Mouse (Mus musculus) CH12.LX (cell line): Measurements from ENCODE around the gene Med1. TPM values are rescaled to one million over a fixed set of nuclear protein-coding genes. Genes with fewer than 3 reads are reported as not detected.
A peak's percentile ranks its signal among the peaks of the same experiment; 100 is the strongest.

Experiments used
- DNase-seq: peaks from one replicate; pipeline ENCODE4 v3.0.0-alpha.2; 2013; ENCODE audit errors: extremely low read depth
- H3K27ac ChIP-seq: 2 replicates; pipeline ENCODE4 v1.5.1; 2012; ENCODE audit warnings: low read depth, mild to moderate bottlenecking, control low read depth, moderate library complexity; ENCODE audit not compliant: insufficient read depth
- H3K27me3 ChIP-seq: replicated peaks from 2 replicates; pipeline ENCODE3; 2012; ENCODE audit warnings: inconsistent platforms
- H3K36me3 ChIP-seq, 2 experiments: replicated peaks in 1 of 2; 2 replicates each; pipeline versions ENCODE3 to v1.6.1; 2012; ENCODE audit warnings: inconsistent platforms in 1 of 2, low read length in 1 of 2, mild to moderate bottlenecking in 1 of 2, mixed read lengths in 1 of 2, moderate library complexity in 1 of 2; ENCODE audit not compliant: control insufficient read depth in 1 of 2, insufficient read depth in 1 of 2
- H3K4me1 ChIP-seq, 2 experiments: 2 replicates each; pipeline ENCODE4 v1.6.1; 2012; ENCODE audit warnings: inconsistent platforms in 1 of 2, moderate library complexity in 1 of 2; ENCODE audit not compliant: insufficient read depth in 2 of 2, control insufficient read depth in 1 of 2
- H3K4me2 ChIP-seq: 2 replicates; pipeline ENCODE4 v1.6.1; 2012; ENCODE audit warnings: low read depth, mild to moderate bottlenecking, control low read depth; ENCODE audit not compliant: poor library complexity, insufficient read depth, severe bottlenecking
- H3K4me3 ChIP-seq, 3 experiments: fragments of 150-350 bp in 1 of 3; sonication (generic) in 1 of 3; replicated peaks in 1 of 3; 2 replicates each; pipeline versions ENCODE3 to v1.5.1; 2011 to 2012; ENCODE audit warnings: low read depth in 2 of 3, low read length in 2 of 3, mild to moderate bottlenecking in 2 of 3, moderate library complexity in 2 of 3, control low read depth in 1 of 3, improper control_type of control experiment in 1 of 3, inconsistent platforms in 1 of 3, mixed read lengths in 1 of 3; ENCODE audit not compliant: poor library complexity in 1 of 3
- H3K79me2 ChIP-seq: replicated peaks from 2 replicates; pipeline ENCODE4 v1.6.1; 2012; ENCODE audit warnings: mild to moderate bottlenecking, moderate library complexity; ENCODE audit not compliant: control insufficient read depth, poor library complexity, insufficient read depth, severe bottlenecking; ENCODE audit errors: extremely low read depth
- H3K9ac ChIP-seq: 2 replicates; pipeline ENCODE4 v1.6.1; 2012; ENCODE audit warnings: low read depth, mild to moderate bottlenecking, control low read depth, moderate library complexity; ENCODE audit not compliant: insufficient read depth
- H3K9me3 ChIP-seq: replicated peaks from 2 replicates; pipeline ENCODE3; 2012; ENCODE audit warnings: low read length, inconsistent platforms, mixed read lengths
- BHLHE40 ChIP-seq: IDR thresholded peaks from 2 replicates; pipeline ENCODE4 v1.6.1; 2011; ENCODE audit warnings: mild to moderate bottlenecking, low read depth, low read length, improper control_type of control experiment
- CHD2 ChIP-seq: IDR thresholded peaks from 2 replicates; pipeline ENCODE4 v1.6.1; 2011; ENCODE audit warnings: low read length, improper control_type of control experiment
- CTCF ChIP-seq, 2 experiments: IDR thresholded peaks in 1 of 2; conservative IDR thresholded peaks in 1 of 2; 2 replicates each; pipeline ENCODE4 v1.5.1; 2011 to 2012; ENCODE audit warnings: low read depth in 2 of 2, low read length in 2 of 2, improper control_type of control experiment in 1 of 2, inconsistent platforms in 1 of 2, mild to moderate bottlenecking in 1 of 2, moderate library complexity in 1 of 2
- E2F4 ChIP-seq: IDR thresholded peaks from 2 replicates; pipeline ENCODE4 v1.6.1; 2011; ENCODE audit warnings: low read depth, low read length, improper control_type of control experiment; ENCODE audit not compliant: insufficient replicate concordance
- ELF1 ChIP-seq: IDR thresholded peaks from 2 replicates; pipeline ENCODE4 v1.6.1; 2014; ENCODE audit warnings: low read depth, mild to moderate bottlenecking, inconsistent platforms, low read length, improper control_type of control experiment
- ETS1 ChIP-seq: conservative IDR thresholded peaks from 2 replicates; pipeline ENCODE4 v1.6.1; 2012; ENCODE audit warnings: low read depth, mild to moderate bottlenecking, inconsistent platforms, low read length, improper control_type of control experiment, moderate library complexity
- GABPA ChIP-seq: IDR thresholded peaks from 2 replicates; pipeline ENCODE4 v1.6.1; 2012; ENCODE audit warnings: low read depth, low read length, improper control_type of control experiment, inconsistent platforms; ENCODE audit not compliant: insufficient replicate concordance
- HCFC1 ChIP-seq: IDR thresholded peaks from 2 replicates; pipeline ENCODE4 v1.6.1; 2012; ENCODE audit warnings: low read depth, mild to moderate bottlenecking, inconsistent platforms, low read length, improper control_type of control experiment
- IRF4 ChIP-seq: IDR thresholded peaks from 2 replicates; pipeline ENCODE4 v1.6.1; 2014; ENCODE audit warnings: low read depth, mild to moderate bottlenecking, inconsistent platforms, low read length, improper control_type of control experiment
- JUN ChIP-seq: IDR thresholded peaks from 2 replicates; pipeline ENCODE4 v1.6.1; 2011; ENCODE audit warnings: low read depth, mild to moderate bottlenecking, low read length, improper control_type of control experiment, moderate library complexity; ENCODE audit not compliant: insufficient read depth
- KAT2A ChIP-seq: IDR thresholded peaks from 2 replicates; pipeline ENCODE4 v1.6.1; 2012; ENCODE audit warnings: low read length, improper control_type of control experiment, inconsistent platforms; ENCODE audit not compliant: insufficient replicate concordance
- MAFK ChIP-seq: IDR thresholded peaks from 2 replicates; pipeline ENCODE4 v1.6.1; 2011; ENCODE audit warnings: low read length, improper control_type of control experiment; ENCODE audit not compliant: insufficient replicate concordance
- MAX ChIP-seq: IDR thresholded peaks from 2 replicates; pipeline ENCODE4 v1.6.1; 2011; ENCODE audit warnings: low read length, improper control_type of control experiment
- MAZ ChIP-seq: IDR thresholded peaks from 2 replicates; pipeline ENCODE4 v1.6.1; 2012; ENCODE audit warnings: low read depth, mild to moderate bottlenecking, inconsistent platforms, low read length, improper control_type of control experiment, moderate library complexity
- MEF2A ChIP-seq: IDR thresholded peaks from 2 replicates; pipeline ENCODE4 v1.6.1; 2014; ENCODE audit warnings: low read depth, mild to moderate bottlenecking, inconsistent platforms, low read length, improper control_type of control experiment, borderline replicate concordance
- MXI1 ChIP-seq: IDR thresholded peaks from 2 replicates; pipeline ENCODE4 v1.6.1; 2011; ENCODE audit warnings: mild to moderate bottlenecking, low read depth, low read length, improper control_type of control experiment
- NELFE ChIP-seq: IDR thresholded peaks from 2 replicates; pipeline ENCODE4 v1.6.1; 2011; ENCODE audit warnings: low read depth, low read length, improper control_type of control experiment
- NRF1 ChIP-seq: IDR thresholded peaks from 2 replicates; pipeline ENCODE4 v1.6.1; 2014; ENCODE audit warnings: low read depth, mild to moderate bottlenecking, inconsistent platforms, low read length, improper control_type of control experiment, moderate library complexity
- PAX5 ChIP-seq: IDR thresholded peaks from 2 replicates; pipeline ENCODE4 v1.6.1; 2012; ENCODE audit warnings: low read length, inconsistent platforms, mixed read lengths
- POLR2A ChIP-seq: IDR thresholded peaks from 2 replicates; pipeline ENCODE4 v1.6.1; 2011; ENCODE audit warnings: low read depth, mild to moderate bottlenecking, improper control_type of control experiment, low read length
- RCOR1 ChIP-seq: conservative IDR thresholded peaks from 2 replicates; pipeline ENCODE4 v1.6.1; 2012; ENCODE audit warnings: low read depth, mild to moderate bottlenecking, inconsistent platforms, low read length, improper control_type of control experiment
- SIN3A ChIP-seq: IDR thresholded peaks from 2 replicates; pipeline ENCODE4 v1.6.1; 2012; ENCODE audit warnings: low read length, improper control_type of control experiment, inconsistent platforms
- SMC3 ChIP-seq: IDR thresholded peaks from 2 replicates; pipeline ENCODE4 v1.6.1; 2011; ENCODE audit warnings: low read depth, low read length, improper control_type of control experiment
- TBP ChIP-seq: conservative IDR thresholded peaks from 2 replicates; pipeline ENCODE4 v1.6.1; 2011; ENCODE audit warnings: low read depth, low read length, improper control_type of control experiment
- TCF12 ChIP-seq: IDR thresholded peaks from 2 replicates; pipeline ENCODE4 v1.6.1; 2014; ENCODE audit warnings: low read depth, mild to moderate bottlenecking, inconsistent platforms, low read length, improper control_type of control experiment
- UBTF ChIP-seq: IDR thresholded peaks from 2 replicates; pipeline ENCODE4 v1.6.1; 2012; ENCODE audit warnings: low read depth, mild to moderate bottlenecking, inconsistent platforms, low read length, improper control_type of control experiment, moderate library complexity
- USF1 ChIP-seq: IDR thresholded peaks from 2 replicates; pipeline ENCODE4 v1.6.1; 2014; ENCODE audit warnings: low read depth, mild to moderate bottlenecking, inconsistent platforms, low read length, improper control_type of control experiment
- USF2 ChIP-seq: conservative IDR thresholded peaks from 2 replicates; pipeline ENCODE4 v1.6.1; 2011; ENCODE audit warnings: low read depth, low read length, improper control_type of control experiment
- ZC3H11A ChIP-seq: IDR thresholded peaks from 2 replicates; pipeline ENCODE4 v1.6.1; 2012; ENCODE audit warnings: low read depth, mild to moderate bottlenecking, inconsistent platforms, low read length, improper control_type of control experiment
- ZKSCAN1 ChIP-seq: IDR thresholded peaks from 2 replicates; pipeline ENCODE4 v1.6.1; 2012; ENCODE audit warnings: low read depth, inconsistent platforms, low read length, improper control_type of control experiment, borderline replicate concordance
- ZMIZ1 ChIP-seq: IDR thresholded peaks from 2 replicates; pipeline ENCODE4 v1.6.1; 2012; ENCODE audit warnings: low read depth, mild to moderate bottlenecking, inconsistent platforms, low read length, improper control_type of control experiment
- dilution Hi-C: fragments of 300-500 bp; cut with MboI; formaldehyde crosslinking; loops from 2 replicates; pipeline ENCODE4 v1.14.3; 2020; ENCODE audit warnings: low sequenced_read_pairs; ENCODE audit not compliant: extremely low pct_unique_long_range_greater_than_20kb, extremely low pct_ligation_motif_present
- in situ Hi-C: fragments of 300-500 bp; cut with MboI; formaldehyde crosslinking; loops from 3 replicates; pipeline ENCODE4 v1.14.3; 2019; ENCODE audit warnings: low sequenced_read_pairs, low pct_ligation_motif_present, low pct_unique_long_range_greater_than_20kb, mixed read lengths
- polyA plus RNA-seq: library from polyadenylated mRNA; unstranded; fragments of >175 nt; gene quantifications from 2 replicates; pipeline ENCODE4 v1.2.1, GENCODE M21; 2012; ENCODE audit warnings: low read depth; ENCODE audit not compliant: insufficient read length
- total RNA-seq, 2 experiments: library from RNA; depleted of rRNA; stranded (reverse); fragments of 300-350 nt in 1 of 2; fragments of >200 nt in 1 of 2; gene quantifications; 2 replicates each; pipeline ENCODE4 v1.2.3; 2012 to 2014

Gene Med1
- total and polyA plus RNA-seq, 3 experiments = 28.8 to 58.9 (median 52.0) TPM

- TF ChIP-seq UBTF = no peak
- no peak; the same call in 1 of the 2 replicates for TF ChIP-seq BHLHE40
- no peak for TF ChIP-seq SMC3
- no peak; the same call in 1 of the 2 replicates for TF ChIP-seq ELF1
- TF ChIP-seq E2F4 = 0 out of 2 replicates have a peak, but pooled peaks have one; percentile 88
- 0 out of 2 replicates have a peak, but pooled peaks have one; percentile 29 for TF ChIP-seq NRF1
- no peak for TF ChIP-seq CTCF (conservative IDR thresholded peaks at IDR 0.05 in 1 of 2, IDR thresholded peaks at IDR 0.05 in 1 of 2; ENCODE audit: low read depth in 2 of 2, low read length in 2 of 2)
- TF ChIP-seq MAX = peak; percentile 100; the same call in 1 of the 2 replicates
- TF ChIP-seq ZMIZ1 = no peak
- TF ChIP-seq MEF2A = peak; percentile 42; the same call in 1 of the 2 replicates
- TF ChIP-seq SIN3A = peak; percentile 42; the same call in 1 of the 2 replicates
- no peak for TF ChIP-seq USF1
- no peak for TF ChIP-seq TCF12
- TF ChIP-seq TBP = no peak
These were observed 43.1 kb downstream of the Med1 start, which contains the start of gene Fbxl20 (continued) for GRCm38 (mm10) chr11:98149786-98150624.

- no peak overlapping the region; the same call in 1 of the 2 replicates for H3K4me2 ChIP-seq
- H3K79me2 ChIP-seq = peaks cover 26% of the 10 kb centered on the region
- H3K27me3 ChIP-seq = no peaks in the 10 kb centered on the region
- in situ Hi-C loops (loop anchor here (5.0 kb wide), 1 partner anchor 43 kb away; the partner anchor contains the start of gene Med1), dilution Hi-C loops (no loop called here)
- peak overlapping the region; percentile 69 for H3K9ac ChIP-seq
- peak; percentile 38; the same call in 1 of the 2 replicates for TF ChIP-seq NELFE
- 0 out of 2 replicates have a peak, but pooled peaks have one; percentile 9 for TF ChIP-seq ETS1
- TF ChIP-seq IRF4 = peak; percentile 36; the same call in 1 of the 2 replicates
- TF ChIP-seq MAFK = 0 out of 2 replicates have a peak, but pooled peaks have one; percentile 6
- TF ChIP-seq KAT2A = peak; percentile 73; the same call in 1 of the 2 replicates
- TF ChIP-seq NRF1 = peak; percentile 52; the same call in 1 of the 2 replicates
- no peak for TF ChIP-seq GABPA
- no peak for TF ChIP-seq TBP
- TF ChIP-seq MAZ = peak; percentile 88; the same call in 1 of the 2 replicates
- no peak; the same call in 1 of the 2 replicates for TF ChIP-seq UBTF
- TF ChIP-seq ZKSCAN1 = no peak
- no peak for TF ChIP-seq JUN
- peak; percentile 42; the same call in 1 of the 2 replicates for TF ChIP-seq ELF1
- peak; percentile 80; the same call in 1 of the 2 replicates for TF ChIP-seq MXI1
- TF ChIP-seq PAX5 = no peak
- TF ChIP-seq USF2 = no peak
- no peak for TF ChIP-seq USF1
- TF ChIP-seq RCOR1 = peak; percentile 66; the same call in 1 of the 2 replicates
- TF ChIP-seq SIN3A = peak; percentile 98
- TF ChIP-seq SMC3 = no peak
- peak; percentile 69; the same call in 1 of the 2 replicates for TF ChIP-seq MAX
- TF ChIP-seq CHD2 = peak; percentile 98
- peak; percentile 65; the same call in 1 of the 2 replicates for TF ChIP-seq MEF2A
- peak; percentile 57 for TF ChIP-seq BHLHE40
- TF ChIP-seq POLR2A = peak; percentile 51; the same call in 1 of the 2 replicates
- TF ChIP-seq ZC3H11A = no peak
- TF ChIP-seq ZMIZ1 = no peak
- peak; percentile 80 for TF ChIP-seq HCFC1
- peak; percentile 74 for TF ChIP-seq TCF12
- peak overlapping the region; percentile 86 to 93 (median 88) for H3K4me3 ChIP-seq
- peak; percentile 90 for DNase-seq
- H3K4me1 ChIP-seq = peaks cover 0 to 14% of the 10 kb centered on the region in 2 experiments; a peak in 2 of 4 replicates
- peak overlapping the region; percentile 49 for H3K27ac ChIP-seq
- H3K9me3 ChIP-seq = no peaks in the 10 kb centered on the region
- H3K36me3 ChIP-seq = peaks cover 0 to 23% of the 10 kb centered on the region in 2 experiments
These were observed 43.8 kb downstream of the Med1 start for GRCm38 (mm10) chr11:98149304-98149750.
